Mouse (Mus musculus) thymus, adult 2 months (tissue): ENCODE data around the gene Gas7.

Source experiments
- CTCF ChIP-seq: fragments of 200-500 bp; IDR thresholded peaks from 2 replicates; pipeline ENCODE4 v1.5.1; 2012; ENCODE audit warnings: mild to moderate bottlenecking, control low read depth, low read length, moderate library complexity, borderline replicate concordance; ENCODE audit not compliant: control insufficient read depth, poor library complexity, insufficient read depth; ENCODE audit errors: extremely low read depth
- POLR2A ChIP-seq: fragments of 200-500 bp; IDR thresholded peaks from 2 replicates; pipeline ENCODE4 v1.6.1; 2012; ENCODE audit warnings: mild to moderate bottlenecking, low read length, control low read depth, moderate library complexity; ENCODE audit not compliant: control insufficient read depth, poor library complexity, insufficient read depth; ENCODE audit errors: extremely low read depth

GRCm38 (mm10) chr11:67667531-67668332 is 212.5 kb downstream of the Gas7 start:
- no peak for TF ChIP-seq POLR2A
- TF ChIP-seq CTCF: no peak
